ENCODE assay signal across 16 mouse cellular contexts in genomic region chr14:46634656-46635244, GRCm38 (mm10).
DNase-seq lines count a peak whose midpoint lies in the region; ATAC-seq lines count a peak whose summit lies in the region.
"Had no signal": no experiment of that assay in that cellular context is flagged by ENCODE, and none has a peak within 500 bp of the region (broad histone marks: within the 10 kb centered on the region; RNA-seq: fewer than 3 reads in every experiment).

No protein-coding gene starts in this region.

- no peaks in the 10 kb centered on the region for H3K27me3 ChIP-seq in kidney, embryonic 14.5 days (ENCODE audit: control insufficient read depth, insufficient read depth, low read length)
- H3K27me3 ChIP-seq: embryonic facial prominence, embryonic 15.5 days; hindbrain, embryonic 15.5 days; neural tube, embryonic 15.5 days had no signal

- H3K36me3 ChIP-seq in kidney, embryonic 14.5 days (ENCODE audit: control insufficient read depth, insufficient read depth, low read length): no peaks in the 10 kb centered on the region
- H3K36me3 ChIP-seq: embryonic facial prominence, embryonic 15.5 days; hindbrain, embryonic 15.5 days; neural tube, embryonic 15.5 days had no signal

- peaks cover 8% of the 10 kb centered on the region; the same call in 1 of the 2 replicates for H3K4me1 ChIP-seq in kidney, embryonic 14.5 days (ENCODE audit: control insufficient read depth, insufficient read depth, low read length)
- H3K4me1 ChIP-seq: neural tube, embryonic 15.5 days had no signal

- WGBS in kidney, embryonic 14.5 days: 52% methylated on average over 12 of the region's 12 CpGs

- H3K27ac ChIP-seq in kidney, embryonic 14.5 days (ENCODE audit: low read depth, low read length): no peak overlapping the region
- H3K27ac ChIP-seq: embryonic facial prominence, embryonic 15.5 days; hindbrain, embryonic 15.5 days; neural tube, embryonic 15.5 days had no signal

- ATAC-seq in kidney, embryonic 14.5 days (ENCODE audit: low FRiP score, low TSS enrichment): 0 out of 2 replicates have a peak, but pooled peaks have one; percentile 24
- ATAC-seq: activated CD4-positive, CD25-positive, alpha-beta regulatory T cell, adult 4 months; forebrain, embryonic 16.5 days; midbrain, embryonic 16.5 days had no signal

- no peak for DNase-seq in kidney, adult 18-20 months
- peak; percentile 11 for DNase-seq in lung, postnatal 10 days
- no peak for DNase-seq in lung, postnatal 25 days (ENCODE audit: low spot score)
- peak; percentile 27 for DNase-seq in ZHBTc4 (ENCODE audit: low read depth, low spot score)
- peak; percentile 57 for DNase-seq in mesoderm, embryonic 11.5 days (ENCODE audit: low read depth, low spot score)
- no peak for DNase-seq in right cerebral cortex, adult 2 months (ENCODE audit: low spot score in 2 of 2)
- DNase-seq: cerebellum, adult 9-10 months; right cerebral cortex, postnatal 14 days; thymus, postnatal 4 days had no signal

- H3K4me3 ChIP-seq in kidney, embryonic 14.5 days (ENCODE audit: low read length): no peak overlapping the region
- H3K4me3 ChIP-seq: embryonic facial prominence, embryonic 15.5 days; hindbrain, embryonic 15.5 days; neural tube, embryonic 15.5 days had no signal

- no peak overlapping the region for H3K9ac ChIP-seq in kidney, embryonic 14.5 days (ENCODE audit: low read depth, low read length)
- H3K9ac ChIP-seq: embryonic facial prominence, embryonic 15.5 days; hindbrain, embryonic 15.5 days; neural tube, embryonic 15.5 days had no signal

- H3K4me2 ChIP-seq in kidney, embryonic 14.5 days (replicated peaks; ENCODE audit: low read depth, low read length): no peak overlapping the region
- H3K4me2 ChIP-seq: embryonic facial prominence, embryonic 15.5 days; hindbrain, embryonic 15.5 days; neural tube, embryonic 15.5 days had no signal

- H3K9me3 ChIP-seq in kidney, embryonic 14.5 days (ENCODE audit: control insufficient read depth, low read length): no peaks in the 10 kb centered on the region; the same call in 1 of the 2 replicates
- H3K9me3 ChIP-seq: embryonic facial prominence, embryonic 15.5 days; hindbrain, embryonic 15.5 days; neural tube, embryonic 15.5 days had no signal

Comparison
In these comparisons a context has a peak if more than half of its experiments do, and no peak if none do; other contexts are left out.
1. DNase-seq: peak in lung, postnatal 10 days (single experiment), ZHBTc4 (single experiment) and mesoderm, embryonic 11.5 days (single experiment); none in kidney, adult 18-20 months (single experiment), lung, postnatal 25 days (single experiment) and right cerebral cortex, adult 2 months (0 of 2).